Mouse (Mus musculus) brain, embryonic 14.5 days (tissue): ENCODE results near the gene Tomm40l. TPM values are rescaled to one million over a fixed set of nuclear protein-coding genes. Genes with fewer than 3 reads are reported as not detected.

ENCODE experiments used
- DNase-seq: peaks from one replicate; pipeline ENCODE4 v3.0.0-alpha.2; 2011; ENCODE audit warnings: low read depth
- CTCF ChIP-seq: fragments of 200-500 bp; IDR thresholded peaks from 2 replicates; pipeline ENCODE4 v1.5.1; 2012; ENCODE audit warnings: inconsistent platforms, mild to moderate bottlenecking, moderate library complexity, borderline replicate concordance; ENCODE audit not compliant: insufficient read depth, insufficient read length; ENCODE audit errors: extremely low read depth
- POLR2A ChIP-seq: fragments of 200-500 bp; IDR thresholded peaks from 2 replicates; pipeline ENCODE4 v1.6.1; 2012; ENCODE audit warnings: mild to moderate bottlenecking, inconsistent platforms, borderline replicate concordance; ENCODE audit not compliant: poor library complexity, insufficient read depth, insufficient read length, severe bottlenecking; ENCODE audit errors: extremely low read depth
- polyA plus RNA-seq: library from polyadenylated mRNA; depleted of rRNA; stranded (reverse); fragments of >200 nt; gene quantifications from 2 replicates; pipeline ENCODE4 v1.2.3, GENCODE M21; 2012; rRNA removed

Gene Tomm40l
- 35.8 and 38.1 TPM in 2 replicates for polyA plus RNA-seq

DNA sequence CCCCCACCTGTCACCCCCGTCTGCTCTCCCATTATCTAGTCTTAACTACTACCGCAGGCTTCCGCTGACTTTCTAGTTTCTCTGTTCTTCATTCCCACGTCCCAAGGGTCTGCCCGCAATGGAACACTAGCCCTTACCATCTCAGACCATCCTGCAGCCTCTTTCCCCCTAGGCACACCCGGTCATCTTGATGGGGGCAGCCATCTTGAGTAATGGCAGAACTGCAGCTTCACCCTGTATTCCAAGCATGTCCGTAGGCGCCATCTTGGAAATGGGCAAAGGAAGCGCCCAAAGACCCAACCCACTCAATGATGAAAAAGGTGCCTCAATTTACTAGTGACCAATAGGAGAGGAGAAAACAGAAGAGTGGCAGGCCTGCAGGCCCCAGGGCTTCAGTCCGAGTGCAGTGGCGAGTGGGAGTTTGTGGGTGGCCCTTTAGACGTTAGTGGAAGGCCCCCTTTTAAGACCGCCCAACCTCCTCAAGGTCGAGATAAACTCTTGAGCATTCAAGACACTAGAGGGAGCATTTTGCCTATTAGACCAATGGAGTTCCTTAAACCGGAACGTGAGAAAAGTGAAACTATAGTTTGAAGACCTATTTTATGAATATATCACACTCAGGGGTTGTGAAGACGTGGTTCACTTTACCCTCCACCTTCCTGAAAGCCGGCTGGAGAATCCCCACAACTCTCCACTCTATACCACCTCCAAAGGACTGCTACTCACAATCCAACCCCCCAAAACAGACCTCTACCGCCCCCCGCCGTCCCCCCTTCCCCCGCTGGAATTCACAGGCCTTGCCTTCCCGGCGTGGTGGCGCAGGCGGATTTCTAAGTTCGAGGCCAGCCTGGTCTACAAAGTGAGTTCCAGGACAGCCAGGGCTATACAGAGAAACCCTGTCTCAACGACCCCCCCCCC is at the start of gene Tomm40l:
TSS of gene Tomm40l (minus strand) at position 277 of the 918 bp plus-strand sequence.
- DNase-seq: peak; percentile 99
- peak; percentile 36; the same call in 1 of the 2 replicates for TF ChIP-seq POLR2A
- TF ChIP-seq CTCF: peak; percentile 51; the same call in 1 of the 2 replicates

DNA sequence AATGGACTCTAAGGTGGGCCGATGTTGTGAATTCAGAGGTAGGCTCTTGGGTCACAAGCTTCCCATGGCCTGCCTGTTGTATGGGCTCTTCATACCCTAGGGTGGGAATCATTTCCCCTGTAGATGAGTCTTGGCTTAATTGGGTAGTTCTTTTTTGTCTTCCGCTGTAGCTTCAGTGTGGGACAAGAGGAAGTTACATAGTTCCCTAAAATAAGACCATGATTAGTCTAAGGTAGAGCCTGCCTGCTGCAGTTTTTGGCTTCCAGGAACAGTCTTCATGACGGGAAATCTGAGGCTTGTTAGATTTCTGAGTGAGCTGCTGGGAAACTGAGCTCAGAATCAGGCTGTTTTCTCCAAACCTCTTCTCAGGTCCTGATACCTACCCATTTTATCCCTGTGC is 49.8 kb upstream of the Tomm40l start:
- DNase-seq: no peak
- TF ChIP-seq POLR2A: no peak

DNA sequence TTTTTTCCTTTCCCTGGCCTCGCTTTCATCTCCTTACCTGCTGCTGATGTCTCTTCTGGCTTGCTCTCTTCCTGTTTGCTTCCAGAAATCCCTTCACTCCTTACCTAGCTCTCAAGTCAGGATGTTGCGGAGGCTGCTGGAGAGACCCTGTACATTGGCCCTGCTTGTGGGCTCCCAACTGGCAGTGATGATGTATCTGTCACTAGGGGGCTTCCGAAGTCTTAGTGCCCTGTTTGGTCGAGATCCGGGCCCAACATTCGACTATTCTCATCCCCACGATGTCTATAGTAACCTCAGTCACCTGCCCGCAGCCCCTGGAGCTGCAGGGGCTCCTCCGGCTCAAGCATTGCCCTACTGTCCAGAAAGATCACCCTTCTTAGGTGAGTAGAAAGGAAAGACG is 49.3 kb upstream of the Tomm40l start:
- TF ChIP-seq CTCF (0 out of 2 replicates have a peak, but pooled peaks have one; percentile 1), POLR2A (no peak)
- no peak for DNase-seq

DNA sequence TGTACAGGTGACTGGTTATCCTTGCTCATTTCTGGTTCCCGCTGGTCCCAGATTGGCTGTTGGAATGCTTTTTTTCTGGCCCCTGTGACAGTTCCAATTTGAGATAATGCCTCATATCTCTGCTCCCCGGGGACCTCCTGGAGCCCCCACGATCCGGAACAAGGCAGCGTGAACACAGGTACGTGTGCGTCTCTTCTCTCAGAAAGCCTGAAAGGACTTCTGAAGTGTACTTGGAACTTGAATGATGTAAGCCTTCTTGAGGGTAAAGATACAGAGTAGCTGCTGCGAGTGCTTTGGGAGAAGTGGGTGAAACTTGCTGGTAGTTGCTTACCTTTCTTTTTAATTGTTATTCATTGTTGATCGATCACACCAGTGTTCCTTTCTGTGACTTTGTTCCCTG is 48.9 kb upstream of the Tomm40l start:
- DNase-seq: no peak
- TF ChIP-seq CTCF (no peak), POLR2A (no peak)

DNA sequence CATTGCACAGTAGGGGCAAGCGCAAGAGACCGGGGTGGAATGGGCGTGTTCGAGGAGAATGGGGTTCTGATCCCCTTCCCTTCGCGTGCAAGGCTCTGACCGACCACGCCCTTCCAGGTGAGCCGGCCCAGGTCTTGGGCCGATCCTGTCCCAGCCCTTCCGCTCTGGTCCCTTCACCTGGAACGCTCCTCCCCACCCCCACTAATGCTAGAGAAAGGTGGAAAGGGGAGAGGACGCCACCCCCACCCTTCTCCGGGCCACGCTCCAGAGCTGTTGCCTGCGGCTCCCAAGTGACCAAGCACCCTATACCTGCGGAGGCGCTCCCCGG is 48.2 kb upstream of the Tomm40l start:
- TF ChIP-seq CTCF (no peak), POLR2A (no peak)
- no peak for DNase-seq

DNA sequence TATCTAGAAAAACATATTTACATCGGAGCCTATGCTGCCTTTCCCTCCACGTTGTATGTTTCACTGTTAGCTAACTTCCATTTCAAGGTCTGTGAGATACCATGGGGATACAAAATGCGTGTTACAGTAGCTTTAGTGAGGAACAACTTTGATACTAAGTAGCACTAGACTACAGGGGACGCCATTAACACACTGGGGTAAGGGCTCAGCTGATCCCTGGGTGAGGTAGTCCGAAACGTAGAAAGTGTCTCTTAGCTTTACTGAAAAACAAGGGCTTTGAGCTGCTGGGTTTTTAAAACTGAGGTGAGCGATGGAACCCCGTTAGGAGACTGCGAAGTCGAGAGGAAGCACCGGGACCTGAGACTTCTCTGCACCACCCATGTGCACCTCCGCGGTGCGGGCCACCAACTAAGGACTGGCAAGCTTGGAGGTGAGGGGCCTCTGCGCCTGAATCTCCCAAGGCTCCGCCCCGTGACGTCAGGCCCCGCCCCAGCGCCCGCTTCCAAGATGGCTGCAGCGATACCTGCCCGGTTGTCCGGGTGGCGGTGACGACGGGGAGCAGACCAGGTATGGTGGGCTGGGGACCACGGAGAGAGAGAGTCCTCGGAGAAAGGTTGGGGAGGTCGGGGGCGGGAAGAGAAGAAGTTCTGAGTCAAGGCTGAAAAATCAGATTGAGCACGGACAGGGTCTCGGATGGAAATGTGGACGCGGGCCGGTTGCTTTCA is 47.7 kb upstream of the Tomm40l start, which contains the start of gene B4galt3:
TSS of gene B4galt3 (plus strand) at position 481 of the 725 bp plus-strand sequence.
- DNase-seq: peak; percentile 96
- TF ChIP-seq POLR2A (peak; percentile 87; the same call in 1 of the 2 replicates), CTCF (no peak)

DNA sequence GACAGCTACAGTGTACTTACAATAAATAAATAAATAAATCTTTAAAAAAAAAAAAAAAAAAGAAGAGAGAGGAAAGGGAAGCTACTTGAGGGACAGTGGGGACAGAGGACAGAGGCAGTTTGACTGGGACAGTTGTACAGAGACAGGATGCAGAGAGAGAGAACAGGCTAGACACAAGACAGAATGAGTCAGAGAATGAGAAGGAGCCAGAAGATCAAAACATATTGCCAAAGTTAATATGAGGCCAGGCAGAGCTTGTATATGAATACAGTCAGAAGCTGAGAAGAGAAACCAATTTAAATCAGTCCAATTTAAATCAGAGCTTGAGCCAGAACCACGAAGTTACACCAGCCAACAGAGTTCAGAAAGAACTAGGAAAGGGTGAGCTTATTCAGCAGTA is 46.0 kb upstream of the Tomm40l start:
- no peak for DNase-seq
- TF ChIP-seq CTCF (no peak), POLR2A (no peak)

DNA sequence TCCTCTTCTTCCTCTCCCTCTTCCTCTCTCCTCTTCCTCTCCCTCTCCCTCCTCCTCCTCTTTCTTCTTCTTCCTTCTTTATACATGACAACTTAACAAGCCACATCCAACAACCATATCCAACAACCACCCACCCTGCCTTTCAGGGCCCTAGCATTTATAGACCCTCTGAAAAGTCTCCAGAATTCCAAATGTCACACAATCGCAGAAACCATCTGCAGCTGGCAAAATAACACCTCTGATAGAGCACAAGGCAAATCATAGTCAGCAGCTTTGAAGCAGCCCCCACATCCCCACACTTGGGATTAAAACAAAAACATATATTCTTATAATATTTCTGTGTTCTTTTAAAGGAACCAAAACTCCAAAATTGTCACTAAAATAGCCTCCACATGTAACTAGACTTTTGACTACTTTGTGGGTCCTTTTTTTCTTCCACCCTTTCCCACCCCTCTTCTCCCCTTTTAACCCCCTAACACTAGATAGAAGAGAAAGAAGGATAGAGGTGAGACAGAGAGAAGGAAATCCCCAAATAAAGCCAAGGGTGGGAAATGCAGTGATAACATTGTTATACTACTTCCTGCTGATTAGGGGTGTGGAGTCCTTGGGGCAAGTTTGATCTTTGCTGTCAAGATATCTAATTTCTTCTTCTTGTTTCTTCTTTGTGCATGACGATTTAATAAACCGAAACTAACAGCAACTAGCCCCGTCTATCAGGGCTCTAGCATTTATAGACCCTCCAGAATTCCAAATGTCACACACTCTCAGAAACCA is 43.8 kb upstream of the Tomm40l start:
- no peak for TF ChIP-seq CTCF
- no peak for TF ChIP-seq POLR2A
- no peak for DNase-seq

DNA sequence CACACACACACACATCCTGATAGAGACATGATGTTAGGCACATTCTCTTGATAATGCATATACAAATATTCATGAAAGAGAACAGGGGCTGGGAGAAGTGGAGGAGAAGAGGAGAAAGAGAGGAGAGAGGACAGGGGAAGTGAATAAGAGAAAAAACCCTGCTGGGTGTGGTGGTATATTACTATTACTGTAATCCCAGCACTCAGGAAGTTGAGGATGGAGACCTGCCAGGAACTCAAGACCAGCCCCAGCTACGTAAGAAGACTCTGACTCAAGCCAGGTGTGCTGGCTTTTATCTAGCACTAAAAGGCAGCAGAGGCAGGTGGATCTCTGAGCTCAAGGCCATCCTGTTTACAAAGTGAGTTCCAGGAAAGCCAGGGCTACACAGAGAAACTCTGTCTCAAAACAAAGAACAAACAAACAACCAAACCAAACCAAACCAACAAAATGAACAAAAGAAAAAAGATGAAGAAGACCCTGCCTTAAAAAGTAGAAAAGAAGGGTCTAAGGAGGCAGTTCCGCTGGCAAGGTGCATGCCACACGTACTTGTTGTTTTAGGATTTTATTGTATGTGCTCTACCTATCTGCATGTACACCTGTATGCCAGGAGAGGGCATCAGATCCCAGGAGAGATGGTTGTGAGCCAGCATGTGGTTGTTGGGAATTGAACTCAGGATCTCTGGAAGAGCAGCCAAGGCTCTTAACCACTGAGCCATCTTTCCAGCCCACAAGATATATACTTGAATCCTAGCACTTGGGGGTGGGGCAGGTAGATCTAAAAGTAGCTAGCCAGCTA is 41.5 kb upstream of the Tomm40l start:
- no peak for TF ChIP-seq POLR2A
- TF ChIP-seq CTCF: no peak
- DNase-seq: no peak

DNA sequence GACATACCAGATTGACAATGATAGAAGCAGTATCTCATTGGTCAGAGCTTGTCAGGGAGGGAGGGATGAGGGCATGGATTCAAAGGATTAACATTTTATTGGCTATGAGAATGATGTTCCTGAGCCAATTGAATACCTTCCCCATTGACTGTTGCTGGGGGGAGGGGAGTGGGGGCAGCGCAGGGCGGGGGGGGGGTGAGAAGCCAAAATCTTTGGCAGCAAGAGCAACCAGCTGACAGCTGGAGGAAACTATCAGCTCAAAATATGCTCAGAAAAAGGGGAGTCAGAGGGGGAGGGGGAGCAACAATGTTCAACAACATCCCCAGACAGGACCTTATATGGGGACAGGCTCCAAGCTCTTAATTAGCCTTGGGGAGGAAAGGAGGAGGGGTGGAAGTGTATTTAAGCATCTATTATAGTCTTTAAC is 40.9 kb upstream of the Tomm40l start:
- DNase-seq: peak; percentile 96
- TF ChIP-seq CTCF (no peak), POLR2A (no peak)
